Mouse (Mus musculus) testis, adult 2 months (tissue): ENCODE data around the gene Lrsam1. TPM values are rescaled to one million over a fixed set of nuclear protein-coding genes. Genes with fewer than 3 reads are reported as not detected.

ENCODE experiments used
- H3K27ac ChIP-seq: fragments of 200-500 bp; 2 replicates; pipeline ENCODE4 v1.5.1; 2012; ENCODE audit warnings: low read depth, low read length; ENCODE audit not compliant: control insufficient read depth, insufficient read depth
- H3K27me3 ChIP-seq: fragments of 200-500 bp; 2 replicates; pipeline ENCODE4 v1.6.1; 2012; ENCODE audit warnings: mild to moderate bottlenecking, low read length, moderate library complexity; ENCODE audit not compliant: control insufficient read depth, insufficient read depth
- H3K36me3 ChIP-seq: fragments of 200-500 bp; 2 replicates; pipeline ENCODE4 v1.6.1; 2012; ENCODE audit warnings: mild to moderate bottlenecking, low read length; ENCODE audit not compliant: control insufficient read depth, insufficient read depth
- H3K4me1 ChIP-seq: fragments of 200-500 bp; 2 replicates; pipeline ENCODE4 v1.6.1; 2012; ENCODE audit warnings: low read length; ENCODE audit not compliant: control insufficient read depth, insufficient read depth
- H3K4me3 ChIP-seq: fragments of 200-500 bp; 2 replicates; pipeline ENCODE4 v1.5.1; 2012; ENCODE audit warnings: low read depth, mild to moderate bottlenecking, low read length, moderate library complexity, mixed read lengths; ENCODE audit not compliant: control insufficient read depth
- CTCF ChIP-seq: fragments of 200-500 bp; IDR thresholded peaks from 2 replicates; pipeline ENCODE4 v1.5.1; 2012; ENCODE audit warnings: low read depth, mild to moderate bottlenecking, inconsistent platforms, low read length, moderate library complexity; ENCODE audit not compliant: control insufficient read depth, insufficient read depth, insufficient replicate concordance
- POLR2A ChIP-seq: fragments of 200-500 bp; IDR thresholded peaks from 2 replicates; pipeline ENCODE4 v1.6.1; 2012; ENCODE audit warnings: low read depth, mild to moderate bottlenecking, inconsistent platforms, low read length, moderate library complexity; ENCODE audit not compliant: control insufficient read depth
- polyA plus RNA-seq: library from polyadenylated mRNA; depleted of rRNA; stranded (reverse); fragments of >200 nt; gene quantifications from 2 replicates; pipeline ENCODE4 v1.2.3, GENCODE M21; 2012

Lrsam1 gene
- polyA plus RNA-seq, 1 experiment = 5.3 TPM

- Histone ChIP-seq H3K4me1 (no peaks in the 10 kb centered on the region; the same call in 1 of the 2 replicates), H3K27me3 (no peaks in the 10 kb centered on the region), H3K36me3 (no peaks in the 10 kb centered on the region), H3K27ac (no peak overlapping the region), H3K4me3 (no peak overlapping the region)
- TF ChIP-seq CTCF (no peak), POLR2A (no peak)
Observed at GRCm38 (mm10) chr2:32904637-32905036, 56.8 kb downstream of the Lrsam1 start.

DNA sequence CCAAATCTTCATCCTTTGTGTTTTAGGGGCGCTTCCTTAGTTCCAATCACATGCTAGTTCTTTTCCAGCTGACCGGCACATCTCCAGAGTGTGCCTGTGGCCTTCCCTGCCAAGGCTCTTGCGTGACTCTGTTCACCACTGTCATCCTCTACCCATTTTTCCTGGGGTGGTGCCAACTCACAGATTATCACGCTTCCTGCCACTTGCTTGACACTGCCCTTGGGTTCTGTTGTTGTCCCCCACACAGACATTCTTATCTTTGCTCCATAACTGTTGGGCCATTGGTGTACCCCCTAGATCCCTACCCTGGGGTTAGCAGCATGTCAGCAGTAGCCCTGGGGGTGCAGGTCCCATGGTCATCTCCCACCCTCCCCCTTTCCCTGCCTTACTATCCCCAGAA lies 57.9 kb downstream of the Lrsam1 start:
- Histone ChIP-seq H3K4me1 (no peaks in the 10 kb centered on the region; the same call in 1 of the 2 replicates), H3K36me3 (no peaks in the 10 kb centered on the region), H3K27ac (no peak overlapping the region)

GRCm38 (mm10) chr2:32902126-32902525 lies 59.3 kb downstream of the Lrsam1 start:
- Histone ChIP-seq H3K36me3 (no peaks in the 10 kb centered on the region), H3K27me3 (no peaks in the 10 kb centered on the region), H3K4me3 (no peak overlapping the region), H3K27ac (no peak overlapping the region), H3K4me1 (no peaks in the 10 kb centered on the region; the same call in 1 of the 2 replicates)
- TF ChIP-seq POLR2A (no peak), CTCF (no peak)

More for the DNA sequence above, 57.9 kb downstream of the Lrsam1 start:
- Histone ChIP-seq H3K27me3 (no peaks in the 10 kb centered on the region), H3K4me3 (no peak overlapping the region)
- no peak for TF ChIP-seq POLR2A
- no peak for TF ChIP-seq CTCF

DNA sequence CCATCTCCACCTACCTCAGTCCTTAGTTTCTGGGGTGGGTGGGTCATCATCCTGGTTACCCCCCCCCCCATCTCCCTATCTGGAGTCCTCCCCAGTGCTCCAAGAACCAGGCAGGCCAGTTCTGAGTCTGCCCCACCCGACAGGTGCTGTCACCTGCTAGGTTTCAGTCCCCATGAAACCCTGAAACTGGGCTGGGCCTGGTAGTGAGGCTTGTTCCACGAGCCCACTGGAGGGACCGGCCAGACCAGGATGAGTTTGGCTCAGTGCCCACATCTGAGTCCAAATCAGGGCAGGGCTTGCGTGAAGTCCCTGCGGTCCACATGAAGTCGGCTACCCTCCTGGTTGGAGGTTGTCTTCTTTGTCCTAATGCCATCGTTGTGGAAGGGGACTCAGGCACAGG lies 62.4 kb downstream of the Lrsam1 start:
- no peaks in the 10 kb centered on the region; the same call in 1 of the 2 replicates for H3K4me1 ChIP-seq

DNA sequence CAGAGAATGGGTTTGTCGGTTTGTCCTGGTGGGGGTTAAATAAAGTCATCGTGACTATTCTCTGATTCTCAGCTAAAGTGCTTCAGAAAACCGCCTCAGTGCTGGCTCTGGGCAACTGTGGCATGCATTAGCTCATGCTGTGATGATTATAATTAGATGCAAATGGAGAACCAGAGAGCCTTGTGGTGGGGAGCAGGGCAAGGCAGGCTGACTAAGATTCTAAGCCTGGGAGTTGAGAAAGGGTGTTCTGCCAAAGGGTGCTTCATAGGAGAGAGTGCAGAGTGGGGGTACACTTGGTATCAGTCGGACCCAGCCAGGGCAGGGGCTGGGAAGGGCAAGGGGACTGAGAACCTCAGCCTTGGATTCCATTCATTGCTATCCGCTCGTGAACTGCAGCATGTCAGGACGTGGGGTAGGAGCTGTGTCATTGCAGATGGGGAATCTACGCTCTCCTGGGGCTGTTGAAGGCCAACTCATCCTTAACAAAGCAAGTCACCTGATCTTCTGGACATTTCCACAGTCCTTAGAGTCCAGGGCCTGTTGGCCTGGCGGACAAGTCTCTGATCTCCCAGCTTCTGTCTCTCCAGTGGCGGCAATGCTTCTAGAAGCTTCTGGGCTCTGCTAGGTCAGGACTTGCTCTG lies 64.8 kb downstream of the Lrsam1 start:
- H3K4me1 ChIP-seq = no peaks in the 10 kb centered on the region; the same call in 1 of the 2 replicates
- H3K27ac ChIP-seq = no peak overlapping the region
- no peaks in the 10 kb centered on the region for H3K36me3 ChIP-seq
- TF ChIP-seq CTCF (no peak), POLR2A (no peak)
- no peak overlapping the region for H3K4me3 ChIP-seq
- no peaks in the 10 kb centered on the region for H3K27me3 ChIP-seq

More for the DNA sequence above, 62.4 kb downstream of the Lrsam1 start:
- no peaks in the 10 kb centered on the region for H3K36me3 ChIP-seq
- TF ChIP-seq CTCF (no peak), POLR2A (no peak)
- no peak overlapping the region for H3K27ac ChIP-seq
- no peak overlapping the region for H3K4me3 ChIP-seq
- no peaks in the 10 kb centered on the region for H3K27me3 ChIP-seq

GRCm38 (mm10) chr2:32895606-32896106 lies 65.8 kb downstream of the Lrsam1 start:
- TF ChIP-seq POLR2A = no peak
- TF ChIP-seq CTCF = no peak
- Histone ChIP-seq H3K36me3 (no peaks in the 10 kb centered on the region), H3K27me3 (no peaks in the 10 kb centered on the region), H3K4me3 (no peak overlapping the region), H3K27ac (no peak overlapping the region), H3K4me1 (no peaks in the 10 kb centered on the region; the same call in 1 of the 2 replicates)

DNA sequence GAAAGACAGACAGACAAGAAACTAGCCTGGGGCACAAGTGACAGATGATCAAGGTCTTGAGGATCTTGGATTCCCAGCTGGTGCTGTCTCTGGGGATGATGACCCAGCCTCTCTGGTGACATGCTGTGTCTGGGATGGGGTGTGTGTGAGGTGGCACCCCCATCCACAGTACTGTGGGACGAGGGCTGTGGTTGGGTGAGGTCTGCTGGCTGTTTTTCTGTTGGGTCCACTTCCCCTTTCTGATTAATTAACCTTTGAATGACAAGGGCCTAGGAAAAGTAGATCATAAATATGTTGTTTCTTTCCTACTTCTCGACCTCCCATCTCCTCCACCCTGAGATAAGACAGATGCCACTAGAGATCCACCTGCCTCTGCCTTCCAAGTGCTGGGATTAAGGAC lies 67.3 kb downstream of the Lrsam1 start:
- TF ChIP-seq POLR2A (no peak), CTCF (no peak)
- Histone ChIP-seq H3K27ac (no peak overlapping the region), H3K4me3 (no peak overlapping the region), H3K27me3 (no peaks in the 10 kb centered on the region), H3K36me3 (no peaks in the 10 kb centered on the region), H3K4me1 (no peaks in the 10 kb centered on the region; the same call in 1 of the 2 replicates)
